Mouse (Mus musculus): ENCODE data around the gene Susd6. TPM values are rescaled to one million over a fixed set of nuclear protein-coding genes. Genes with fewer than 3 reads are reported as not detected.

Gene Susd6
- polyA plus RNA-seq, 1 experiment from 2014 or later = 22.3 TPM

- 0 out of 4 replicates have a peak overlapping the region, but pooled peaks of 1 of the 2 experiments have one; percentile 19 for H3K27ac ChIP-seq (replicated peaks in 1 of 2; ENCODE audit: control insufficient read depth in 1 of 2, insufficient read depth in 1 of 2, low read depth in 2 of 2, low read length in 2 of 2)
- H3K9me3 ChIP-seq (ENCODE audit: control insufficient read depth, low read length) = no peaks in the 10 kb centered on the region
- H3K36me3 ChIP-seq (ENCODE audit: control insufficient read depth, insufficient read depth, low read length) = no peaks in the 10 kb centered on the region
- H3K27me3 ChIP-seq (ENCODE audit: control insufficient read depth, insufficient read depth, low read length) = no peaks in the 10 kb centered on the region
- no peak overlapping the region for H3K4me2 ChIP-seq (ENCODE audit: low read length)
- no peak overlapping the region for H3K9ac ChIP-seq (ENCODE audit: low read length)
- peaks cover 4 to 27% of the 10 kb centered on the region in 2 experiments; a peak in 3 of 4 replicates for H3K4me1 ChIP-seq (ENCODE audit: control insufficient read depth in 2 of 2, insufficient read depth in 2 of 2, low read length in 2 of 2)
- WGBS = 39% methylated on average over 3 of the region's 3 CpGs
- ATAC-seq (ENCODE audit: insufficient number of reproducible peaks, insufficient read depth, low FRiP score, low read depth) = no peak
- no peak overlapping the region for H3K4me3 ChIP-seq (ENCODE audit: control insufficient read depth in 1 of 2, insufficient read depth in 1 of 2, low read depth in 1 of 2, low read length in 2 of 2)
Observed at GRCm38 (mm10) chr12:80803924-80804323, 13.6 kb downstream of the Susd6 start.

- H3K9ac ChIP-seq (ENCODE audit: low read length) = no peak overlapping the region
- H3K4me2 ChIP-seq (ENCODE audit: low read length) = no peak overlapping the region
- no peak overlapping the region for H3K4me3 ChIP-seq (ENCODE audit: control insufficient read depth in 1 of 2, insufficient read depth in 1 of 2, low read depth in 1 of 2, low read length in 2 of 2)
- no peaks in the 10 kb centered on the region for H3K36me3 ChIP-seq (ENCODE audit: control insufficient read depth, insufficient read depth, low read length)
- WGBS = 90% methylated on average over 6 of the region's 6 CpGs
- no peak for ATAC-seq (ENCODE audit: insufficient number of reproducible peaks, insufficient read depth, low FRiP score, low read depth)
- H3K9me3 ChIP-seq (ENCODE audit: control insufficient read depth, low read length) = no peaks in the 10 kb centered on the region
- H3K27me3 ChIP-seq (ENCODE audit: control insufficient read depth, insufficient read depth, low read length) = no peaks in the 10 kb centered on the region
- H3K4me1 ChIP-seq (ENCODE audit: control insufficient read depth in 2 of 2, insufficient read depth in 2 of 2, low read length in 2 of 2) = peaks cover 6 to 38% of the 10 kb centered on the region in 2 experiments
- no peak overlapping the region for H3K27ac ChIP-seq (replicated peaks in 1 of 2; ENCODE audit: control insufficient read depth in 1 of 2, insufficient read depth in 1 of 2, low read depth in 2 of 2, low read length in 2 of 2)
Observed at GRCm38 (mm10) chr12:80804861-80805428, 14.6 kb downstream of the Susd6 start.

DNA sequence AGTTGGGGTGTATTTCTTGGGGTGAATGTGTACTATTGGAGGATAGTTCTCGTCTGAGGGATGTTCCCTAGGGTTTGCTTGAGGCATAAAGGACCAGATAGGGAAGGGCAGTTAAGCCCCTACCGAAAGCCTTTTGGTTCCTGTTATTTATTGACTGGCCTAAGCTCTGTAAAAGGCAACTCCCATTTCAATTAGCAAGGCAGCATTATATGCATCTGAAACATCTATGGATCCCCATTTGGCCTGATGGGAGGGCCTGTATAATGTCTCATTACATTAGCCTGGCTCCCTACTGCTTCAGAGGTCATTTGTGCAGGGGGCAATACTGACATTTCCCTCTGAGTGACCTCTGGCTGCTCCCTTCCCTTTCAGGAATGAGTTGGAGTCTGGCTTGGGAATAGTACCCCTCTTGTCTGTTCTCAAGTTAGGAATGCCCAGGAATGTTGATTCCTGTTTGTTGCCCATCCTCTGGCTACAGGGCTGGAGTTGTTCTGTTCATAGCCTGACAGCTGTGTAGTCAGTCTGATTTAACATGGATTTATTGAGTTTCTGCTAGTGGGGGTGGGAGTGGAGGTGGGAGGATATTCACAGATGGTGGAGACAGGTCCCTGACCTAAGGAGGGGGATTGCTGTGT lies 17.3 kb downstream of the Susd6 start:
- 59% methylated on average over 2 of the region's 2 CpGs for WGBS
- no peak overlapping the region for H3K27ac ChIP-seq (replicated peaks in 1 of 2; ENCODE audit: control insufficient read depth in 1 of 2, insufficient read depth in 1 of 2, low read depth in 2 of 2, low read length in 2 of 2)
- no peaks in the 10 kb centered on the region for H3K36me3 ChIP-seq (ENCODE audit: control insufficient read depth, insufficient read depth, low read length)
- no peak overlapping the region for H3K9ac ChIP-seq (ENCODE audit: low read length)
- no peak overlapping the region for H3K4me3 ChIP-seq (ENCODE audit: control insufficient read depth in 1 of 2, insufficient read depth in 1 of 2, low read depth in 1 of 2, low read length in 2 of 2)
- no peaks in the 10 kb centered on the region for H3K9me3 ChIP-seq (ENCODE audit: control insufficient read depth, low read length)
- ATAC-seq (ENCODE audit: insufficient number of reproducible peaks, insufficient read depth, low FRiP score, low read depth) = no peak
- H3K4me1 ChIP-seq (ENCODE audit: control insufficient read depth in 2 of 2, insufficient read depth in 2 of 2, low read length in 2 of 2) = peaks cover 10 to 58% of the 10 kb centered on the region in 2 experiments
- H3K27me3 ChIP-seq (ENCODE audit: control insufficient read depth, insufficient read depth, low read length) = no peaks in the 10 kb centered on the region
- no peak overlapping the region for H3K4me2 ChIP-seq (ENCODE audit: low read length)

- Histone ChIP-seq H3K4me1 (ENCODE audit: control insufficient read depth in 2 of 2, insufficient read depth in 2 of 2, low read length in 2 of 2) (peaks cover 10 to 52% of the 10 kb centered on the region in 2 experiments), H3K9me3 (ENCODE audit: control insufficient read depth, low read length) (no peaks in the 10 kb centered on the region), H3K9ac (ENCODE audit: low read length) (no peak overlapping the region), H3K4me3 (ENCODE audit: control insufficient read depth in 1 of 2, insufficient read depth in 1 of 2, low read depth in 1 of 2, low read length in 2 of 2) (no peak overlapping the region), H3K27ac (replicated peaks in 1 of 2; ENCODE audit: control insufficient read depth in 1 of 2, insufficient read depth in 1 of 2, low read depth in 2 of 2, low read length in 2 of 2) (no peak overlapping the region), H3K4me2 (ENCODE audit: low read length) (no peak overlapping the region), H3K27me3 (ENCODE audit: control insufficient read depth, insufficient read depth, low read length) (no peaks in the 10 kb centered on the region), H3K36me3 (ENCODE audit: control insufficient read depth, insufficient read depth, low read length) (no peaks in the 10 kb centered on the region)
- WGBS = 50% methylated on average over 2 of the region's 2 CpGs
- no peak for ATAC-seq (ENCODE audit: insufficient number of reproducible peaks, insufficient read depth, low FRiP score, low read depth)
Observed at GRCm38 (mm10) chr12:80810005-80810404, 19.7 kb downstream of the Susd6 start.

DNA sequence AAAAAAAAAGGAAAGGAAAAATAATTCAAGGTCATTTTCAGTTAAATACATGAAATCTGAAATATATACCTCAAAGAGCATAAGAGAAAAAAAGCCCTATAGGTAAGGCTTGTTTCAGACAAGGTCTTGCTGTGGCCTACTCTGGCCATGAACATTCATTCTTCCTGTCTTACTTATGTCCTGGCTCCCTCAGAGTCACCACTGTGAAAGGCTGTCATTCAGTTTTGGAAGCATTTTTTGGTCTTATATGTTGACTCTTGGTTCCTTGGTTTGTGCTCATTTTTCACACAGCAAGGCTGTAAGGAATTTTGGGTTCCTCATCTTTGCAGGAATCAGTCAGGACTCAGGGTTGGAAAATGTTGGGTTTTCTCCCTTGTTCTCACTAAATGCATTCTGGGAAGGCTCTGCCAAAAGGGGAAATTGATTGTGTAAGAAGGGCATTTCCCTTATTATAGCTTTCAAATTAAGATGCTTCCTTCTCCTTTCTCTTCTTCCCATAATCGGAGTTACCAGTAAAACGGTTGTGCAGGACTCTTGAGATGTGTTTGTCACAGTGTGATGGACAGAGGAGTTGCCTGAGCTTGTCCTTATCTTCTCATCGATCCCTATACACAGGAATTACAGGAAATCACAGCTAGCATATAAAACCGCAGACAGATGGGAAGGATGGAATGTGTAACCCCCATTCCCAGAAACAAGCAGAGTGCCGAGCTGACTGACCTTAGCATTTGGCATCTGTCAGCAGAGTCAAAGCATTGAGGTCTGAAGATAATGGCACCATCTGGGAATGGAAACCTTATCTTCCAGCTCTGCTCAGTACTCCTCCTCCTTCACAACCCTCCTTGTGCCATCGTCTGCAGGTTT lies 21.6 kb downstream of the Susd6 start:
- Histone ChIP-seq H3K9ac (ENCODE audit: low read length) (no peak overlapping the region), H3K27ac (replicated peaks in 1 of 2; ENCODE audit: control insufficient read depth in 1 of 2, insufficient read depth in 1 of 2, low read depth in 2 of 2, low read length in 2 of 2) (peak overlapping the region; percentile 19 to 20; a peak in 2 of 4 replicates), H3K4me2 (ENCODE audit: low read length) (no peak overlapping the region; the same call in 1 of the 2 replicates), H3K9me3 (ENCODE audit: control insufficient read depth, low read length) (no peaks in the 10 kb centered on the region), H3K27me3 (ENCODE audit: control insufficient read depth, insufficient read depth, low read length) (no peaks in the 10 kb centered on the region), H3K4me1 (ENCODE audit: control insufficient read depth in 2 of 2, insufficient read depth in 2 of 2, low read length in 2 of 2) (peaks cover 17 to 69% of the 10 kb centered on the region in 2 experiments), H3K36me3 (ENCODE audit: control insufficient read depth, insufficient read depth, low read length) (no peaks in the 10 kb centered on the region), H3K4me3 (ENCODE audit: control insufficient read depth in 1 of 2, insufficient read depth in 1 of 2, low read depth in 1 of 2, low read length in 2 of 2) (no peak overlapping the region)
- 18% methylated on average over 6 of the region's 6 CpGs for WGBS
- no peak for ATAC-seq (ENCODE audit: insufficient number of reproducible peaks, insufficient read depth, low FRiP score, low read depth)

GRCm38 (mm10) chr12:80812510-80812820 lies 22.2 kb downstream of the Susd6 start:
- no peak overlapping the region for H3K4me3 ChIP-seq (ENCODE audit: control insufficient read depth in 1 of 2, insufficient read depth in 1 of 2, low read depth in 1 of 2, low read length in 2 of 2)
- H3K36me3 ChIP-seq (ENCODE audit: control insufficient read depth, insufficient read depth, low read length) = no peaks in the 10 kb centered on the region
- no peak overlapping the region for H3K9ac ChIP-seq (ENCODE audit: low read length)
- WGBS = 43% methylated on average over 1 of the region's 1 CpGs
- H3K4me2 ChIP-seq (ENCODE audit: low read length) = no peak overlapping the region; the same call in 1 of the 2 replicates
- no peak for ATAC-seq (ENCODE audit: insufficient number of reproducible peaks, insufficient read depth, low FRiP score, low read depth)
- no peaks in the 10 kb centered on the region for H3K27me3 ChIP-seq (ENCODE audit: control insufficient read depth, insufficient read depth, low read length)
- H3K9me3 ChIP-seq (ENCODE audit: control insufficient read depth, low read length) = no peaks in the 10 kb centered on the region
- peaks cover 17 to 69% of the 10 kb centered on the region in 2 experiments for H3K4me1 ChIP-seq (ENCODE audit: control insufficient read depth in 2 of 2, insufficient read depth in 2 of 2, low read length in 2 of 2)
- peak overlapping the region; percentile 12 to 19; a peak in 1 of 4 replicates for H3K27ac ChIP-seq (replicated peaks in 1 of 2; ENCODE audit: control insufficient read depth in 1 of 2, insufficient read depth in 1 of 2, low read depth in 2 of 2, low read length in 2 of 2)

DNA sequence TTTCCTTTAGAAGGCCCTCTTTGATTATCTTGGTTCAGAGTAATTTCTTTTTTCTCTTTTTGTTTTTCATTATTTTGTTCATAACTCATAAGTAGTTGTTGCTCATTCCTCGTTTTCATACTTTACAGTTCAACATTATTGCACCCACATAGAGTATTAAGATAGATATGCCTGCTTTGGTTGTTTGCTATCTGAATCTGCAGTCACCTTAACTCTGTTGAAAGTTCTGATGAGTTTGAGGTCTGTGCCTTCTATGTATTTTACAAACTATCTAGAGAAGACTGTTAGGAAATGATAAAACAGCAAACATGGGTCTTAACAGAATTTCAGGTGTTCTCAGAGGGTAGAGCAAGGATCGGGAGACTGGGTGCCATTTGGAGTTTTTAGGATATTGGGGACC lies 23.1 kb downstream of the Susd6 start:
- Histone ChIP-seq H3K9ac (ENCODE audit: low read length) (no peak overlapping the region), H3K4me2 (ENCODE audit: low read length) (no peak overlapping the region), H3K4me3 (ENCODE audit: control insufficient read depth in 1 of 2, insufficient read depth in 1 of 2, low read depth in 1 of 2, low read length in 2 of 2) (no peak overlapping the region), H3K9me3 (ENCODE audit: control insufficient read depth, low read length) (no peaks in the 10 kb centered on the region), H3K36me3 (ENCODE audit: control insufficient read depth, insufficient read depth, low read length) (no peaks in the 10 kb centered on the region), H3K4me1 (ENCODE audit: control insufficient read depth in 2 of 2, insufficient read depth in 2 of 2, low read length in 2 of 2) (peaks cover 13 to 75% of the 10 kb centered on the region in 2 experiments), H3K27me3 (ENCODE audit: control insufficient read depth, insufficient read depth, low read length) (no peaks in the 10 kb centered on the region), H3K27ac (replicated peaks in 1 of 2; ENCODE audit: control insufficient read depth in 1 of 2, insufficient read depth in 1 of 2, low read depth in 2 of 2, low read length in 2 of 2) (no peak overlapping the region)
- 87% methylated on average over 2 of the region's 2 CpGs for WGBS
- no peak for ATAC-seq (ENCODE audit: insufficient number of reproducible peaks, insufficient read depth, low FRiP score, low read depth)
